18 mouse cellular contexts compared by ENCODE assay signal in the genomic region with DNA sequence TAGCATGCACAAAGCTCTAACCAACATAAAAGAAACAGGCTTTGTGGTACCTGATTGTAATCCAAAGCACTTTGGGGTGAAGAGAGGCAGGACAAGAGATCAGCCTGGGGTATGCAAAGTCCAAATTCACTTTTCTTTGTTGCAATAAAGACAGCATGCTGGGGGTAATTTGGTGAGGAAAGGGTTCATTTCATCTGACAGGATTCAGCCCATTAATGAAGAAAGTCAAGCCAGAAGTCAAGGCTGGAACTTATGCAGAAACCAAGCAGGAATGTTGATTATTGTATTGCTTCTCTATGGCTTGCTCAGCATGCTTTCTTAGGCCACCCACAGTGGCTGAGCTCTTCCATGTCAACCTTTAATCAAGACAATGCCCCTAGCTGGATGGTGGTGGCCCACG.
"Had no signal": no experiment of that assay in that cellular context is flagged by ENCODE, and none has a peak within 500 bp of the region (broad histone marks: within the 10 kb centered on the region; RNA-seq: fewer than 3 reads in every experiment).

No protein-coding gene starts in this region.

- H3K36me3 ChIP-seq: midbrain, embryonic 10.5 days; midbrain, embryonic 12.5 days; neural tube, embryonic 13.5 days; neural tube, embryonic 15.5 days had no signal

- H3K9ac ChIP-seq: lung, embryonic 14.5 days; midbrain, embryonic 12.5 days; neural tube, embryonic 13.5 days; neural tube, embryonic 15.5 days had no signal

- DNase-seq: lung, adult 18-20 months; lung, embryonic 14.5 days; lung, postnatal 10 days; lung, postnatal 4 days; midbrain, embryonic 14.5 days; retina, postnatal 1 day; right cerebral cortex, adult 18-20 months; right cerebral cortex, postnatal 25 days; right cerebral cortex, postnatal 4 days; spleen, adult 18-20 months; thymus, adult 18-20 months; thymus, postnatal 14 days; thymus, postnatal 36 days had no signal

- H3K27me3 ChIP-seq: midbrain, embryonic 12.5 days; neural tube, embryonic 13.5 days; neural tube, embryonic 15.5 days had no signal

- H3K9me3 ChIP-seq: midbrain, embryonic 12.5 days; neural tube, embryonic 15.5 days had no signal

- H3K27ac ChIP-seq: midbrain, embryonic 10.5 days; midbrain, embryonic 12.5 days; neural tube, embryonic 13.5 days; neural tube, embryonic 15.5 days had no signal

- H3K4me3 ChIP-seq: midbrain, embryonic 10.5 days; midbrain, embryonic 12.5 days; myocyte; neural tube, embryonic 13.5 days; neural tube, embryonic 15.5 days had no signal
